Mouse (Mus musculus) CH12.LX (cell line): ENCODE measurements at regions not wholly inside any gene's neighbourhood (a gene's known extent, or its start where the extent isn't known, plus 50 kb on each side); places are given as distances from the start of the nearest gene placed in this dataset.

ENCODE experiments used
- DNase-seq: peaks from one replicate; pipeline ENCODE4 v3.0.0-alpha.2; 2013; ENCODE audit errors: extremely low read depth
- H3K27ac ChIP-seq: 2 replicates; pipeline ENCODE4 v1.5.1; 2012; ENCODE audit warnings: low read depth, mild to moderate bottlenecking, control low read depth, moderate library complexity; ENCODE audit not compliant: insufficient read depth
- H3K27me3 ChIP-seq: replicated peaks from 2 replicates; pipeline ENCODE3; 2012; ENCODE audit warnings: inconsistent platforms
- H3K36me3 ChIP-seq, 2 experiments: replicated peaks in 1 of 2; 2 replicates each; pipeline versions ENCODE3 to v1.6.1; 2012; ENCODE audit warnings: inconsistent platforms in 1 of 2, low read length in 1 of 2, mild to moderate bottlenecking in 1 of 2, mixed read lengths in 1 of 2, moderate library complexity in 1 of 2; ENCODE audit not compliant: control insufficient read depth in 1 of 2, insufficient read depth in 1 of 2
- H3K4me1 ChIP-seq, 2 experiments: 2 replicates each; pipeline ENCODE4 v1.6.1; 2012; ENCODE audit warnings: inconsistent platforms in 1 of 2, moderate library complexity in 1 of 2; ENCODE audit not compliant: insufficient read depth in 2 of 2, control insufficient read depth in 1 of 2
- H3K4me2 ChIP-seq: 2 replicates; pipeline ENCODE4 v1.6.1; 2012; ENCODE audit warnings: low read depth, mild to moderate bottlenecking, control low read depth; ENCODE audit not compliant: poor library complexity, insufficient read depth, severe bottlenecking
- H3K4me3 ChIP-seq, 3 experiments: fragments of 150-350 bp in 1 of 3; sonication (generic) in 1 of 3; replicated peaks in 1 of 3; 2 replicates each; pipeline versions ENCODE3 to v1.5.1; 2011 to 2012; ENCODE audit warnings: low read depth in 2 of 3, low read length in 2 of 3, mild to moderate bottlenecking in 2 of 3, moderate library complexity in 2 of 3, control low read depth in 1 of 3, improper control_type of control experiment in 1 of 3, inconsistent platforms in 1 of 3, mixed read lengths in 1 of 3; ENCODE audit not compliant: poor library complexity in 1 of 3
- H3K79me2 ChIP-seq: replicated peaks from 2 replicates; pipeline ENCODE4 v1.6.1; 2012; ENCODE audit warnings: mild to moderate bottlenecking, moderate library complexity; ENCODE audit not compliant: control insufficient read depth, poor library complexity, insufficient read depth, severe bottlenecking; ENCODE audit errors: extremely low read depth
- H3K9ac ChIP-seq: 2 replicates; pipeline ENCODE4 v1.6.1; 2012; ENCODE audit warnings: low read depth, mild to moderate bottlenecking, control low read depth, moderate library complexity; ENCODE audit not compliant: insufficient read depth
- H3K9me3 ChIP-seq: replicated peaks from 2 replicates; pipeline ENCODE3; 2012; ENCODE audit warnings: low read length, inconsistent platforms, mixed read lengths
- BHLHE40 ChIP-seq: IDR thresholded peaks from 2 replicates; pipeline ENCODE4 v1.6.1; 2011; ENCODE audit warnings: mild to moderate bottlenecking, low read depth, low read length, improper control_type of control experiment
- CHD1 ChIP-seq: IDR thresholded peaks from 2 replicates; pipeline ENCODE4 v1.6.1; 2012; ENCODE audit warnings: low read depth, low read length, improper control_type of control experiment, inconsistent platforms
- CHD2 ChIP-seq: IDR thresholded peaks from 2 replicates; pipeline ENCODE4 v1.6.1; 2011; ENCODE audit warnings: low read length, improper control_type of control experiment
- ELF1 ChIP-seq: IDR thresholded peaks from 2 replicates; pipeline ENCODE4 v1.6.1; 2014; ENCODE audit warnings: low read depth, mild to moderate bottlenecking, inconsistent platforms, low read length, improper control_type of control experiment
- EP300 ChIP-seq: IDR thresholded peaks from 2 replicates; pipeline ENCODE4 v1.6.1; 2011; ENCODE audit warnings: low read length, improper control_type of control experiment
- GABPA ChIP-seq: IDR thresholded peaks from 2 replicates; pipeline ENCODE4 v1.6.1; 2012; ENCODE audit warnings: low read depth, low read length, improper control_type of control experiment, inconsistent platforms; ENCODE audit not compliant: insufficient replicate concordance
- IRF4 ChIP-seq: IDR thresholded peaks from 2 replicates; pipeline ENCODE4 v1.6.1; 2014; ENCODE audit warnings: low read depth, mild to moderate bottlenecking, inconsistent platforms, low read length, improper control_type of control experiment
- JUN ChIP-seq: IDR thresholded peaks from 2 replicates; pipeline ENCODE4 v1.6.1; 2011; ENCODE audit warnings: low read depth, mild to moderate bottlenecking, low read length, improper control_type of control experiment, moderate library complexity; ENCODE audit not compliant: insufficient read depth
- MAX ChIP-seq: IDR thresholded peaks from 2 replicates; pipeline ENCODE4 v1.6.1; 2011; ENCODE audit warnings: low read length, improper control_type of control experiment
- MEF2A ChIP-seq: IDR thresholded peaks from 2 replicates; pipeline ENCODE4 v1.6.1; 2014; ENCODE audit warnings: low read depth, mild to moderate bottlenecking, inconsistent platforms, low read length, improper control_type of control experiment, borderline replicate concordance
- MXI1 ChIP-seq: IDR thresholded peaks from 2 replicates; pipeline ENCODE4 v1.6.1; 2011; ENCODE audit warnings: mild to moderate bottlenecking, low read depth, low read length, improper control_type of control experiment
- NELFE ChIP-seq: IDR thresholded peaks from 2 replicates; pipeline ENCODE4 v1.6.1; 2011; ENCODE audit warnings: low read depth, low read length, improper control_type of control experiment
- POLR2A ChIP-seq: IDR thresholded peaks from 2 replicates; pipeline ENCODE4 v1.6.1; 2011; ENCODE audit warnings: low read depth, mild to moderate bottlenecking, improper control_type of control experiment, low read length
- RCOR1 ChIP-seq: conservative IDR thresholded peaks from 2 replicates; pipeline ENCODE4 v1.6.1; 2012; ENCODE audit warnings: low read depth, mild to moderate bottlenecking, inconsistent platforms, low read length, improper control_type of control experiment
- TCF12 ChIP-seq: IDR thresholded peaks from 2 replicates; pipeline ENCODE4 v1.6.1; 2014; ENCODE audit warnings: low read depth, mild to moderate bottlenecking, inconsistent platforms, low read length, improper control_type of control experiment
- UBTF ChIP-seq: IDR thresholded peaks from 2 replicates; pipeline ENCODE4 v1.6.1; 2012; ENCODE audit warnings: low read depth, mild to moderate bottlenecking, inconsistent platforms, low read length, improper control_type of control experiment, moderate library complexity
- USF1 ChIP-seq: IDR thresholded peaks from 2 replicates; pipeline ENCODE4 v1.6.1; 2014; ENCODE audit warnings: low read depth, mild to moderate bottlenecking, inconsistent platforms, low read length, improper control_type of control experiment
- ZC3H11A ChIP-seq: IDR thresholded peaks from 2 replicates; pipeline ENCODE4 v1.6.1; 2012; ENCODE audit warnings: low read depth, mild to moderate bottlenecking, inconsistent platforms, low read length, improper control_type of control experiment
- ZMIZ1 ChIP-seq: IDR thresholded peaks from 2 replicates; pipeline ENCODE4 v1.6.1; 2012; ENCODE audit warnings: low read depth, mild to moderate bottlenecking, inconsistent platforms, low read length, improper control_type of control experiment
- ZNF384 ChIP-seq: IDR thresholded peaks from 2 replicates; pipeline ENCODE4 v1.6.1; 2012; ENCODE audit warnings: low read depth, low read length, improper control_type of control experiment, inconsistent platforms
- dilution Hi-C: fragments of 300-500 bp; cut with MboI; formaldehyde crosslinking; loops from 2 replicates; pipeline ENCODE4 v1.14.3; 2020; ENCODE audit warnings: low sequenced_read_pairs; ENCODE audit not compliant: extremely low pct_unique_long_range_greater_than_20kb, extremely low pct_ligation_motif_present
- in situ Hi-C: fragments of 300-500 bp; cut with MboI; formaldehyde crosslinking; loops from 3 replicates; pipeline ENCODE4 v1.14.3; 2019; ENCODE audit warnings: low sequenced_read_pairs, low pct_ligation_motif_present, low pct_unique_long_range_greater_than_20kb, mixed read lengths

GRCm38 (mm10) chr12:9872236-9872635 is 302.3 kb downstream of the Osr1 start:
- H3K9ac ChIP-seq: no peak overlapping the region
- in situ Hi-C loops: no loop called here
- TF ChIP-seq ELF1 (no peak), ZMIZ1 (no peak), JUN (no peak), UBTF (no peak), MAX (no peak), POLR2A (no peak), MXI1 (no peak)
- no peaks in the 10 kb centered on the region for H3K79me2 ChIP-seq
- H3K4me2 ChIP-seq: no peak overlapping the region
- dilution Hi-C loops: no loop called here
- H3K4me1 ChIP-seq: no peaks in the 10 kb centered on the region
- no peaks in the 10 kb centered on the region for H3K36me3 ChIP-seq
- H3K9me3 ChIP-seq: no peaks in the 10 kb centered on the region
- no peak overlapping the region for H3K27ac ChIP-seq
- no peak for DNase-seq
- H3K27me3 ChIP-seq: no peaks in the 10 kb centered on the region
- no peak overlapping the region for H3K4me3 ChIP-seq

GRCm38 (mm10) chr12:9873214-9873613 is 303.3 kb downstream of the Osr1 start:
- Histone ChIP-seq H3K9me3 (no peaks in the 10 kb centered on the region), H3K4me1 (no peaks in the 10 kb centered on the region), H3K36me3 (no peaks in the 10 kb centered on the region), H3K27ac (no peak overlapping the region), H3K4me2 (no peak overlapping the region)
- in situ Hi-C loops: no loop called here
- TF ChIP-seq BHLHE40: no peak
- TF ChIP-seq, all 38 proteins: peak for 0
- DNase-seq: no peak
- Histone ChIP-seq H3K27me3 (no peaks in the 10 kb centered on the region), H3K9ac (no peak overlapping the region), H3K4me3 (no peak overlapping the region), H3K79me2 (no peaks in the 10 kb centered on the region)
- dilution Hi-C loops: no loop called here

GRCm38 (mm10) chr12:9874823-9875222 is 304.9 kb downstream of the Osr1 start:
- H3K4me1 ChIP-seq: no peaks in the 10 kb centered on the region
- dilution Hi-C loops: no loop called here
- no peak overlapping the region for H3K4me2 ChIP-seq
- no peak for DNase-seq
- no peaks in the 10 kb centered on the region for H3K27me3 ChIP-seq
- in situ Hi-C loops: no loop called here
- no peak overlapping the region for H3K4me3 ChIP-seq
- H3K9ac ChIP-seq: no peak overlapping the region
- H3K27ac ChIP-seq: no peak overlapping the region
- no peaks in the 10 kb centered on the region for H3K79me2 ChIP-seq
- no peaks in the 10 kb centered on the region for H3K9me3 ChIP-seq
- H3K36me3 ChIP-seq: no peaks in the 10 kb centered on the region
- TF ChIP-seq BHLHE40: no peak
- TF ChIP-seq ZNF384: no peak
- TF ChIP-seq GABPA: no peak
- no peak for TF ChIP-seq EP300
- TF ChIP-seq TCF12: no peak
- no peak for TF ChIP-seq IRF4
- no peak for TF ChIP-seq RCOR1
- no peak for TF ChIP-seq CHD1
- TF ChIP-seq CHD2: no peak
- no peak for TF ChIP-seq NELFE
- TF ChIP-seq ZC3H11A: no peak
- no peak for TF ChIP-seq USF1
- TF ChIP-seq MEF2A: no peak
